Mouse (Mus musculus): ENCODE measurements at regions not wholly inside any gene's neighbourhood (a gene's known extent, or its start where the extent isn't known, plus 50 kb on each side); places are given as distances from the start of the nearest gene placed in this dataset.

- DNase-seq (ENCODE audit: low spot score) = no peak
- H3K4me2 ChIP-seq (replicated peaks; ENCODE audit: low read depth, low read length) = no peak overlapping the region
- no peak overlapping the region for H3K9ac ChIP-seq (ENCODE audit: low read depth, low read length)
- H3K36me3 ChIP-seq (ENCODE audit: control insufficient read depth, insufficient read depth, low read length) = no peaks in the 10 kb centered on the region
- no peaks in the 10 kb centered on the region for H3K9me3 ChIP-seq (ENCODE audit: control insufficient read depth, low read length)
- no peak overlapping the region for H3K27ac ChIP-seq (ENCODE audit: low read depth, low read length)
- ATAC-seq (ENCODE audit: low FRiP score) = no peak
- H3K4me1 ChIP-seq (replicated peaks; ENCODE audit: control insufficient read depth, insufficient read depth, low read length) = no peaks in the 10 kb centered on the region
- H3K4me3 ChIP-seq (ENCODE audit: low read depth, low read length) = no peak overlapping the region
- no peaks in the 10 kb centered on the region for H3K27me3 ChIP-seq (ENCODE audit: control insufficient read depth, insufficient read depth, low read length)
Observed at GRCm38 (mm10) chr4:68461783-68462182, 492.4 kb downstream of the Brinp1 start.

DNA sequence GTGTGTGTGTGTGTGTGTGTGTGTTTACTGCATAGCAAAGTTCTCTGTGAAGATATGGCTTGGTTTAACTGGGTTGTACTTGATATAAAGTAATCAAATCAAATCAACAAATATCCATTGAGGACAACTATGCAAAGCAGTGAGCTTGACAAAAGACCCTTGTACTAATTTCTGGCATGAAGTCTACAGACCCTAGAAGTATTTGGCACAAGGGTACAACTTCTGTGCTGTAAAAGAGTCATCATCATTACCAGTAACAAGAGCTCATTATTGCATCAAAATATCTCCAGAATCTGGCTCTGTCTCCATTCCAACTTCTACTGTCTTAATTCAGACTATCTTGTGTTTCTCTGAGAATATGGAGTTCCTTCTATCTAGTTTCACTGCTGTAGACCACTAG is 538.2 kb downstream of the Brinp1 start:
- ATAC-seq (ENCODE audit: low FRiP score) (no peak), DNase-seq (ENCODE audit: low spot score) (no peak)
- no peaks in the 10 kb centered on the region for H3K27me3 ChIP-seq (ENCODE audit: control insufficient read depth, insufficient read depth, low read length)
- no peak overlapping the region for H3K4me2 ChIP-seq (replicated peaks; ENCODE audit: low read depth, low read length)
- H3K9me3 ChIP-seq (ENCODE audit: control insufficient read depth, low read length) = no peaks in the 10 kb centered on the region
- H3K4me1 ChIP-seq (replicated peaks; ENCODE audit: control insufficient read depth, insufficient read depth, low read length) = no peaks in the 10 kb centered on the region
- no peak overlapping the region for H3K9ac ChIP-seq (ENCODE audit: low read depth, low read length)
- no peak overlapping the region for H3K27ac ChIP-seq (ENCODE audit: low read depth, low read length)
- no peak overlapping the region for H3K4me3 ChIP-seq (ENCODE audit: low read depth, low read length)
- no peaks in the 10 kb centered on the region for H3K36me3 ChIP-seq (ENCODE audit: control insufficient read depth, insufficient read depth, low read length)

- 84% methylated on average over 2 of the region's 2 CpGs for WGBS
Observed at GRCm38 (mm10) chr4:68410785-68411184, 543.4 kb downstream of the Brinp1 start.

GRCm38 (mm10) chr4:68404364-68404763 is 549.8 kb downstream of the Brinp1 start:
- DNase-seq (ENCODE audit: low spot score) = no peak
- H3K4me1 ChIP-seq (replicated peaks; ENCODE audit: control insufficient read depth, insufficient read depth, low read length) = no peaks in the 10 kb centered on the region
- H3K27ac ChIP-seq (ENCODE audit: low read depth, low read length) = no peak overlapping the region
- H3K4me2 ChIP-seq (replicated peaks; ENCODE audit: low read depth, low read length) = no peak overlapping the region
- no peak overlapping the region for H3K4me3 ChIP-seq (ENCODE audit: low read depth, low read length)
- H3K9me3 ChIP-seq (ENCODE audit: control insufficient read depth, low read length) = no peaks in the 10 kb centered on the region
- no peak overlapping the region for H3K9ac ChIP-seq (ENCODE audit: low read depth, low read length)
- WGBS = 83% methylated on average over 3 of the region's 3 CpGs
- no peaks in the 10 kb centered on the region for H3K27me3 ChIP-seq (ENCODE audit: control insufficient read depth, insufficient read depth, low read length)
- ATAC-seq (ENCODE audit: low FRiP score) = no peak
- no peaks in the 10 kb centered on the region for H3K36me3 ChIP-seq (ENCODE audit: control insufficient read depth, insufficient read depth, low read length)

More at GRCm38 (mm10) chr4:68410785-68411184, 543.4 kb downstream of the Brinp1 start:
- ATAC-seq (ENCODE audit: low FRiP score) (no peak), DNase-seq (ENCODE audit: low spot score) (no peak)
- Histone ChIP-seq H3K36me3 (ENCODE audit: control insufficient read depth, insufficient read depth, low read length) (no peaks in the 10 kb centered on the region), H3K4me1 (replicated peaks; ENCODE audit: control insufficient read depth, insufficient read depth, low read length) (no peaks in the 10 kb centered on the region), H3K27ac (ENCODE audit: low read depth, low read length) (no peak overlapping the region), H3K4me3 (ENCODE audit: low read depth, low read length) (no peak overlapping the region), H3K4me2 (replicated peaks; ENCODE audit: low read depth, low read length) (no peak overlapping the region), H3K9me3 (ENCODE audit: control insufficient read depth, low read length) (no peaks in the 10 kb centered on the region), H3K9ac (ENCODE audit: low read depth, low read length) (no peak overlapping the region), H3K27me3 (ENCODE audit: control insufficient read depth, insufficient read depth, low read length) (no peaks in the 10 kb centered on the region)

GRCm38 (mm10) chr4:68387097-68387496 is 567.1 kb downstream of the Brinp1 start:
- no peaks in the 10 kb centered on the region for H3K9me3 ChIP-seq (ENCODE audit: control insufficient read depth, low read length)
- no peaks in the 10 kb centered on the region for H3K4me1 ChIP-seq (replicated peaks; ENCODE audit: control insufficient read depth, insufficient read depth, low read length)
- no peaks in the 10 kb centered on the region for H3K36me3 ChIP-seq (ENCODE audit: control insufficient read depth, insufficient read depth, low read length)
- no peak overlapping the region for H3K9ac ChIP-seq (ENCODE audit: low read depth, low read length)
- no peak overlapping the region for H3K4me2 ChIP-seq (replicated peaks; ENCODE audit: low read depth, low read length)
- H3K27me3 ChIP-seq (ENCODE audit: control insufficient read depth, insufficient read depth, low read length) = no peaks in the 10 kb centered on the region
- ATAC-seq (ENCODE audit: low FRiP score) (no peak), DNase-seq (ENCODE audit: low spot score) (no peak)
- 93% methylated on average over 7 of the region's 7 CpGs for WGBS
- no peak overlapping the region for H3K4me3 ChIP-seq (ENCODE audit: low read depth, low read length)
- H3K27ac ChIP-seq (ENCODE audit: low read depth, low read length) = no peak overlapping the region

DNA sequence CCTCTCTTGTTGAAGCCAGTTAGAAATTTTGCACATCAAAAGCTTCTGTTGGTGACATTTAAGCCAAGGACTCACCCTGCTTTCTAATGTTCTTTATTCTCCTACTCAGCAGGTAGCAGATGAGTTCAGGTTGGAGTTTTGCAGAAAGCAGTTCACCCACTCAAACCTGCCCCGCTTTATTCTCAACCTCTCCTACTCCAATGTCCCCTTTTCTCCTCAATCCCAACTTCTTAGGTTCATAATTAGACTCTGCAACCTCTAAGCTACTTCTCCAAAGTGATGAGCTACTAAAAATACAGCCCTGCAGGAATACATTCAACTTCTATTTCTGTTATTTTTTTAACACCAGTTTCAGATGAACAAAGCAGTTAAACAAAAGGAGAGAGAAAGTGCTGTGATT is 572.2 kb downstream of the Brinp1 start:
- no peak overlapping the region for H3K4me3 ChIP-seq (ENCODE audit: low read depth, low read length)
- ATAC-seq (ENCODE audit: low FRiP score) = no peak
- H3K27ac ChIP-seq (ENCODE audit: low read depth, low read length) = no peak overlapping the region
- no peaks in the 10 kb centered on the region for H3K27me3 ChIP-seq (ENCODE audit: control insufficient read depth, insufficient read depth, low read length)
- H3K4me1 ChIP-seq (replicated peaks; ENCODE audit: control insufficient read depth, insufficient read depth, low read length) = no peaks in the 10 kb centered on the region
- no peak for DNase-seq (ENCODE audit: low spot score)
- no peaks in the 10 kb centered on the region for H3K9me3 ChIP-seq (ENCODE audit: control insufficient read depth, low read length)
- H3K4me2 ChIP-seq (replicated peaks; ENCODE audit: low read depth, low read length) = no peak overlapping the region
- no peak overlapping the region for H3K9ac ChIP-seq (ENCODE audit: low read depth, low read length)
- 80% methylated on average over 1 of the region's 1 CpGs for WGBS
- H3K36me3 ChIP-seq (ENCODE audit: control insufficient read depth, insufficient read depth, low read length) = no peaks in the 10 kb centered on the region

GRCm38 (mm10) chr4:68367983-68368382 is 586.2 kb downstream of the Brinp1 start:
- H3K27me3 ChIP-seq (ENCODE audit: control insufficient read depth, insufficient read depth, low read length) = no peaks in the 10 kb centered on the region
- 79% methylated on average over 2 of the region's 2 CpGs for WGBS
- ATAC-seq (ENCODE audit: low FRiP score) (no peak), DNase-seq (ENCODE audit: low spot score) (no peak)
- H3K4me1 ChIP-seq (replicated peaks; ENCODE audit: control insufficient read depth, insufficient read depth, low read length) = no peaks in the 10 kb centered on the region
- H3K9me3 ChIP-seq (ENCODE audit: control insufficient read depth, low read length) = no peaks in the 10 kb centered on the region
- H3K9ac ChIP-seq (ENCODE audit: low read depth, low read length) = no peak overlapping the region
- H3K4me3 ChIP-seq (ENCODE audit: low read depth, low read length) = no peak overlapping the region
- H3K27ac ChIP-seq (ENCODE audit: low read depth, low read length) = no peak overlapping the region
- no peak overlapping the region for H3K4me2 ChIP-seq (replicated peaks; ENCODE audit: low read depth, low read length)
- H3K36me3 ChIP-seq (ENCODE audit: control insufficient read depth, insufficient read depth, low read length) = no peaks in the 10 kb centered on the region

- no peaks in the 10 kb centered on the region for H3K27me3 ChIP-seq (ENCODE audit: control insufficient read depth, insufficient read depth, low read length)
- DNase-seq (ENCODE audit: low spot score) (no peak), ATAC-seq (ENCODE audit: low FRiP score) (peak; percentile 56)
- H3K4me1 ChIP-seq (replicated peaks; ENCODE audit: control insufficient read depth, insufficient read depth, low read length) = no peaks in the 10 kb centered on the region
- no peak overlapping the region for H3K4me2 ChIP-seq (replicated peaks; ENCODE audit: low read depth, low read length)
- H3K36me3 ChIP-seq (ENCODE audit: control insufficient read depth, insufficient read depth, low read length) = no peaks in the 10 kb centered on the region
- no peaks in the 10 kb centered on the region for H3K9me3 ChIP-seq (ENCODE audit: control insufficient read depth, low read length)
- no peak overlapping the region for H3K4me3 ChIP-seq (ENCODE audit: low read depth, low read length)
- H3K27ac ChIP-seq (ENCODE audit: low read depth, low read length) = no peak overlapping the region
- 31% methylated on average over 3 of the region's 3 CpGs for WGBS
- H3K9ac ChIP-seq (ENCODE audit: low read depth, low read length) = no peak overlapping the region
Observed at GRCm38 (mm10) chr4:68319575-68319974, 634.6 kb downstream of the Brinp1 start.

GRCm38 (mm10) chr4:68312751-68313150 is 641.4 kb downstream of the Brinp1 start:
- no peak for ATAC-seq (ENCODE audit: low FRiP score)
- no peak for DNase-seq (ENCODE audit: low spot score)
- 90% methylated on average over 4 of the region's 4 CpGs for WGBS
- H3K9ac ChIP-seq (ENCODE audit: low read depth, low read length) = no peak overlapping the region
- H3K4me2 ChIP-seq (replicated peaks; ENCODE audit: low read depth, low read length) = no peak overlapping the region
- H3K27ac ChIP-seq (ENCODE audit: low read depth, low read length) = no peak overlapping the region
- no peak overlapping the region for H3K4me3 ChIP-seq (ENCODE audit: low read depth, low read length)
- no peaks in the 10 kb centered on the region for H3K4me1 ChIP-seq (replicated peaks; ENCODE audit: control insufficient read depth, insufficient read depth, low read length)
- H3K36me3 ChIP-seq (ENCODE audit: control insufficient read depth, insufficient read depth, low read length) = no peaks in the 10 kb centered on the region
- no peaks in the 10 kb centered on the region for H3K9me3 ChIP-seq (ENCODE audit: control insufficient read depth, low read length)
- H3K27me3 ChIP-seq (ENCODE audit: control insufficient read depth, insufficient read depth, low read length) = no peaks in the 10 kb centered on the region

Measured in hindbrain, embryonic 11.5 days (tissue).